Mouse (Mus musculus) lung, embryonic 15.5 days (tissue): Measurements from ENCODE around the gene Usp13. TPM values are rescaled to one million over a fixed set of nuclear protein-coding genes. Genes with fewer than 3 reads are reported as not detected.

Source experiments
- ATAC-seq: fragments of 200-750 bp; cut with Nextera tagmentation; 2 replicates; pipeline ENCODE4 v1.8.0; 2017; ENCODE audit warnings: moderate number of reproducible peaks, borderline replicate concordance; ENCODE audit not compliant: low FRiP score, low TSS enrichment; ENCODE audit errors: extremely low read depth
- H3K27ac ChIP-seq: fragments of 300-500 bp; sonication (generic); 2 replicates; pipeline ENCODE4 v1.5.1; 2015; ENCODE audit warnings: moderate library complexity, mild to moderate bottlenecking, inconsistent platforms
- H3K27me3 ChIP-seq: fragments of 300-500 bp; sonication (generic); 2 replicates; pipeline ENCODE4 v1.6.1; 2015; ENCODE audit warnings: inconsistent platforms
- H3K36me3 ChIP-seq: fragments of 300-500 bp; sonication (generic); 2 replicates; pipeline ENCODE4 v1.6.1; 2015; ENCODE audit warnings: inconsistent platforms
- H3K4me1 ChIP-seq: fragments of 300-500 bp; sonication (generic); 2 replicates; pipeline ENCODE4 v1.6.1; 2015; ENCODE audit warnings: inconsistent platforms
- H3K4me2 ChIP-seq: fragments of 300-500 bp; sonication (generic); 2 replicates; pipeline ENCODE4 v1.6.1; 2015; ENCODE audit warnings: inconsistent platforms, mild to moderate bottlenecking, moderate library complexity
- H3K4me3 ChIP-seq: fragments of 300-500 bp; sonication (generic); 2 replicates; pipeline ENCODE4 v1.5.1; 2015; ENCODE audit warnings: mild to moderate bottlenecking, inconsistent platforms
- H3K9ac ChIP-seq: fragments of 300-500 bp; sonication (generic); 2 replicates; pipeline ENCODE4 v1.6.1; 2015; ENCODE audit warnings: inconsistent platforms
- H3K9me3 ChIP-seq: fragments of 300-500 bp; sonication (generic); 2 replicates; pipeline ENCODE4 v1.6.1; 2016; ENCODE audit warnings: inconsistent platforms
- WGBS: fragments of 180-500 bp; shearing (Covaris S2); methylation state at CpG from one replicate; pipeline ENCODE4 v1.1.7; 2015; 5-methylcytosine and 5-hydroxymethylcytosine counted together
- polyA plus RNA-seq: library from polyadenylated mRNA; unstranded; fragments of >200 nt; fragmentation: Nextera tagmentation; extraction: Ambion mirVana; gene quantifications from 2 replicates; pipeline ENCODE4 v1.2.1, GENCODE M21; 2015

Gene Usp13
- polyA plus RNA-seq, 1 experiment from 2014 or later: 4.9 TPM

DNA sequence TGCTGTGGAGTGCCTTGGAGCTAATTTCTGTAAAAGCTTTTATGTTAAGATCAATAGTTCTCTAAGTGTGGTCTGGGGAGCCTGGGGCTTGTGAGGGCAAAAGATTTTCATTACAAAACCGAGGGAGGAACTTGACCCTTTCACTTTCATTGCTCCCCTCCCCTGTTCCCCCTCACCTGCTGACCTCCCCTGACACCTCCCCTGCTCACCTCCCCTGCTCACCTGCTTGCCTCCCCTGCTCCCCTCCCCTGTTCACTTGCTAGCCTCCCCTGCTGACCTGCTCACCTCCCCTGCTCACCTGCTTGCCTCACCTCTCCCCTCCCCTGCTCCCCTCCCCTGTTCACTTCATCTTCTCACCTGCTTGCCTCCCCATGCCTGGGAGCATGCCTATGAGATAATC lies 134.0 kb downstream of the Usp13 start:
- no peaks in the 10 kb centered on the region for H3K27me3 ChIP-seq
- H3K9me3 ChIP-seq: no peaks in the 10 kb centered on the region
- 8% methylated on average over 1 of the region's 1 CpGs for WGBS
- no peak overlapping the region for H3K27ac ChIP-seq
- no peaks in the 10 kb centered on the region for H3K36me3 ChIP-seq
- H3K4me2 ChIP-seq: no peak overlapping the region
- no peak overlapping the region for H3K9ac ChIP-seq
- no peak for ATAC-seq
- H3K4me1 ChIP-seq: no peaks in the 10 kb centered on the region
- no peak overlapping the region for H3K4me3 ChIP-seq

DNA sequence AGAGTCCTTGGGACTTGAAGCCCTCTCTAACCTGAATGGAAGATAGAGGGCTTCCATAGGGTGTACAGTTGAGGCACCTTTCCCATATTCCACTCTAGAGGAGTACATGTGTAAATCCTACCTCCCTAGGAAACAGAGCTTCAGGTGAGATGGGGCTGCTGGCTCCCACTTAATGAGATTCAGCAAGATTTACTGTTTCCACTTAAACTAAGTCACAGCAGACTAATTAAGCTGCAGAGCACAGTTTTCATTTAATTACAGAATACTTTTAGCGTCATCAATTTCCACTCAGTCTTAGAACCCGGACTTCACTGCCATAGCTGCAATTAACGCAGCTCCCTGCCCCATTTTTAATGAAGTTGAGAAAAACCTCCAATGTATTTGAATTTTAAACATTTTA lies 144.1 kb downstream of the Usp13 start:
- WGBS: 94% methylated on average over 3 of the region's 3 CpGs
- Histone ChIP-seq H3K4me2 (no peak overlapping the region), H3K9me3 (no peaks in the 10 kb centered on the region), H3K36me3 (no peaks in the 10 kb centered on the region), H3K4me1 (no peaks in the 10 kb centered on the region), H3K27me3 (no peaks in the 10 kb centered on the region), H3K27ac (no peak overlapping the region), H3K4me3 (no peak overlapping the region), H3K9ac (no peak overlapping the region)
- no peak for ATAC-seq

DNA sequence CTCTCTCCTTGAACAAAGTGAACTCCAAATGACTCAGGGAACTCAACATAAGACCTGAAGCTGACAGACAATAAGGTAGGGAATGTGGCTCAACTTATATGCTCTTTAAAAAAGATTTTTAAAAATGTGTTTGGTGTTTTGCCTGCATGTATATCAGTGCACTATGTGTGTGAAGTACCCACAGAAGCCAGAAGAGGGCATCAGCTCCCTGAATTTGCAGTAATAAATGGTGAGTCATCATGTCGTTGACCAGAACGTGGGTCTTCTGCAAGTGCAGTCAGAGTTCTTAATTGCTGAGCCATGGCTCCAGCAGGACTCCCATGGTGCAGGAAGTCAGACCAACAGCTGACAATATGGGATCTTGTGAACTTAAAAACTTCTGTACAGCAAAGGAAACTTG lies 148.2 kb downstream of the Usp13 start:
- WGBS: 5% methylated on average over 2 of the region's 2 CpGs
- ATAC-seq: no peak

DNA sequence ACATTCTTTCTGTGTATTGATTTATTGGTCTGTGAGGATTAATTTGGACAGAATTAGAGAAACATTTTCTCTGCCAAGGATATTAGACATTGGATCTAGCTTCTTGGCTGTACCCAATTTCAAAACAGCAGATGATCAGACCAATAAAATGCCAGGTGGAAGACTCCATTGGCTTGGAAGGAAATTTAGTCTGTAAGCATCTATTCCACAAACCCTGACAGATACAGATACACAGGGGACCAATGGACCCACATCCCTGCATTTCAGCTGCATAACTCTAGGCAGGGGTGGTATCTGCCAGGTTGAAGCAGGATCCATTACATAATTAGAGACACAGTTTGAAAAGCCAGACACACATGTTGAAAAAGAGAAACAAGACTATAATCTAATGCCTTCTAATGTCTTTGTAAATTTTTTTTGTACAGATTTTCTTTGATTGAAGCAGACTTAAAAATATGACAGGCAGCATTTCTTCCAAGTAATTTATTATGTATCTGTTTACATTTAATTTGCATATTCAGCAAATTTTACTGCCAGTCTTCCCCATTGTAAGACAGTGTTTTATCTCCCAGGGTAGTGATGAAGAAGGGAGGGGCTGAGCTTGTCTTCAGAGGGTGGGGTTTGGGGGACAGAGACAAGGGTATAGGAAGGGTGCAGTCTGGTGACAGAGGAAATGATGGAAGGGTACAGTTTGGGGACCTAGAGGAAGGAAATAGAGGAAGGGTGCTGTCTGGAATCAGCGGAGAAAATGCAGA lies 151.5 kb downstream of the Usp13 start:
- WGBS: 83% methylated on average over 1 of the region's 1 CpGs

More for the DNA sequence above, 148.2 kb downstream of the Usp13 start:
- Histone ChIP-seq H3K27ac (no peak overlapping the region), H3K36me3 (no peaks in the 10 kb centered on the region), H3K27me3 (no peaks in the 10 kb centered on the region), H3K9ac (no peak overlapping the region), H3K4me2 (no peak overlapping the region), H3K4me1 (no peaks in the 10 kb centered on the region), H3K9me3 (no peaks in the 10 kb centered on the region), H3K4me3 (no peak overlapping the region)

DNA sequence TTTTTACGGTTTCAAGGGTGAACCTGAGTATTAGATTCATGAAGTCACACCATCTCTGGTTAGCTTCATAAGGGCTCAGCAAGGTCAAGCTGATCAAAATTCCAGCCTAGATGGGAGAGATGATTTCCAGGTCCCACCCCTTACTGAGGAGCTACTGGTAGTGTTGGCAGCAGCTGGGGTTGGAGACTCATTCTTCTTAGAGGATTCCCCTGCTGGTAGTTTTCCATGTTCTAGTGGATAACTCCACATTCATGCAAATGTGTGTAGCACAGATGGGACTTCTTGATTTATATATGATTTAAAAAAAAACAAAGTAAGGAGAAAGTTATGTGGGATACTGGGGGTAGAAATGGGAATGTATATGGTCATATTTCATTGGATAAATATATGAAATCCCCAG lies 152.9 kb downstream of the Usp13 start:
- H3K36me3 ChIP-seq: no peaks in the 10 kb centered on the region
- no peak overlapping the region for H3K4me2 ChIP-seq
- 73% methylated on average over 1 of the region's 1 CpGs for WGBS
- H3K9ac ChIP-seq: no peak overlapping the region
- H3K9me3 ChIP-seq: no peaks in the 10 kb centered on the region
- no peaks in the 10 kb centered on the region for H3K27me3 ChIP-seq
- H3K4me3 ChIP-seq: no peak overlapping the region
- ATAC-seq: no peak
- no peaks in the 10 kb centered on the region for H3K4me1 ChIP-seq
- no peak overlapping the region for H3K27ac ChIP-seq

More for the DNA sequence above, 151.5 kb downstream of the Usp13 start:
- no peak overlapping the region for H3K27ac ChIP-seq
- H3K9ac ChIP-seq: no peak overlapping the region
- no peaks in the 10 kb centered on the region for H3K9me3 ChIP-seq
- no peaks in the 10 kb centered on the region for H3K4me1 ChIP-seq
- no peak for ATAC-seq
- H3K4me2 ChIP-seq: no peak overlapping the region
- no peak overlapping the region for H3K4me3 ChIP-seq
- no peaks in the 10 kb centered on the region for H3K36me3 ChIP-seq
- H3K27me3 ChIP-seq: no peaks in the 10 kb centered on the region

DNA sequence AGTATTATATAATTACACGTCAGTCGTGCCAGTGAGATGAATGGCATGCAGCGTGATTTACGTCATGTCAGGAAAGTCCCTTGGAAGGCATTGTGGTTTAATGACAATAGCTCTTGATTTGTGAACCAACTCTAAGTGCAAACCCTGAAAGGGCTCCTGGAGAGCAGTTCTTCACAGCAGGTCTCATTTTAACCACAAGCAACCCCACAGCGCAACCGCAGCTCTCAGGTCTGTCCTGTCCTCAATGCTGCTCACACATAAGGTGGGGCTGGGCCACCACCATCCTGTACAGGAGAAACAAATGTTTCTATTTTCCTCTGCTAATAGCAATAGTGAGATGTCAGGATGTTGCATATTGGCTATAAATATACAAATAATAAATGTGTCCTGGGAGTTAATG lies 161.9 kb downstream of the Usp13 start:
- Histone ChIP-seq H3K4me3 (no peak overlapping the region), H3K36me3 (no peaks in the 10 kb centered on the region), H3K27me3 (no peaks in the 10 kb centered on the region), H3K9me3 (no peaks in the 10 kb centered on the region), H3K4me2 (no peak overlapping the region), H3K27ac (no peak overlapping the region), H3K4me1 (no peaks in the 10 kb centered on the region), H3K9ac (no peak overlapping the region)
- no peak for ATAC-seq
- WGBS: 68% methylated on average over 6 of the region's 6 CpGs

DNA sequence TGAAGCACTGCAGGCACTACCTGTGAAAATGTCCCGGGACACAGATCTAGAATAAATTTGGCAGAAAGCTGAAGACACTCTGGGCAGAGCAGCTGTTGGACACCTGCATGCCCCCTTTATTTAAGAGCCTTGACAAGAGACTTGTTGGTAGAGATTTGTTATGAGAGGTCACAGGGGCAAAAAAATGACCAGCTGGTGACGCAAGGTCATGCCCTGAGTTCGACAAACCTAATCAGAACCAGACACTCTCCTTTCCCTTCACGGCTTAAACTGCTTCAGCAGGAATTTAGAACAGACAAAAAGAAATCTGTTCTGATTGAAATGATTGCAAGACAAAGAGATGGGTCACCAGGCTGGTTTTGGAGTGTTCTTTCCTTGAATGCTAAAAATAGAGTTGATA lies 162.6 kb downstream of the Usp13 start:
- Histone ChIP-seq H3K27ac (no peak overlapping the region), H3K27me3 (no peaks in the 10 kb centered on the region), H3K4me2 (no peak overlapping the region), H3K4me1 (no peaks in the 10 kb centered on the region), H3K36me3 (no peaks in the 10 kb centered on the region), H3K9me3 (no peaks in the 10 kb centered on the region), H3K4me3 (no peak overlapping the region), H3K9ac (no peak overlapping the region)
- WGBS: 47% methylated on average over 4 of the region's 4 CpGs
- ATAC-seq: no peak

DNA sequence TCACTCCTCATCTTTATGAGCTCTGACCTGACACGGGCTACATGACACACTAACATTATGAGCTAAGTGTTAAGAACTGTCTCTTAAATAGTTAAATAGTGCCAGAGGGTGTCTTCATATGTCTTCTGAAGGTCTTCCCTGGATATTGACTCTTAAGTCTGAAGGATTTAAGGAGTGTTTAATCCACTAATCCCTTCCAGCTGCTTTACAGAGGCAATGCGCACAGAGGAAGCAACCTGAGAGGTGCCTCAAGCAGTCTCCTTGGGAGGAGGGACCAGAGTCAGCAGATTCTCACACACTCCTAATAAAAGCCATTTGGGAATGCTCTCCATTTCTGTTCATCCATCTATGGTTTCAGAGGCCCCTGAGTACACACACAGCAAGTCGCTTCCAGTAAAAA lies 167.8 kb downstream of the Usp13 start:
- Histone ChIP-seq H3K9me3 (no peaks in the 10 kb centered on the region), H3K27ac (no peak overlapping the region), H3K4me2 (no peak overlapping the region), H3K4me3 (no peak overlapping the region), H3K27me3 (no peaks in the 10 kb centered on the region), H3K9ac (no peak overlapping the region), H3K4me1 (no peaks in the 10 kb centered on the region), H3K36me3 (no peaks in the 10 kb centered on the region)
- WGBS: 61% methylated on average over 3 of the region's 3 CpGs
- ATAC-seq: no peak

Other genes with a start within 250 kb of the Usp13 start
- gene Gnb4, start 201.0 kb upstream of the Usp13 start, polyA plus RNA-seq: 82.3 and 82.5 TPM in 2 replicates
- gene Actl6a, start 111.2 kb upstream of the Usp13 start, polyA plus RNA-seq: 174 and 181 TPM in 2 replicates
- 291 and 306 TPM in 2 replicates for gene Ndufb5, start 80.6 kb upstream of the Usp13 start, polyA plus RNA-seq
- gene Mrpl47, start 79.9 kb upstream of the Usp13 start, polyA plus RNA-seq: 30.7 and 32.5 TPM in 2 replicates